Mouse (Mus musculus) G1E (cell line): ENCODE data around the gene Ywhaq.

Experiments
- CTCF ChIP-seq: IDR thresholded peaks from 2 replicates; pipeline ENCODE4 v1.5.1; 2012; ENCODE audit warnings: low read depth, low read length, inconsistent platforms, mixed read lengths
- GATA1 ChIP-seq: IDR thresholded peaks from 2 replicates; pipeline ENCODE4 v1.6.1; 2012; ENCODE audit warnings: borderline replicate concordance, low read length, inconsistent platforms, mixed read lengths
- POLR2AphosphoS5 ChIP-seq: IDR thresholded peaks from 2 replicates; pipeline ENCODE4 v1.6.1; 2012; ENCODE audit warnings: low read depth, low read length, inconsistent platforms; ENCODE audit not compliant: insufficient replicate concordance
- TAL1 ChIP-seq: conservative IDR thresholded peaks from 2 replicates; pipeline ENCODE4 v1.6.1; 2012; ENCODE audit warnings: low read depth, low read length, inconsistent platforms, mixed read lengths

GRCm38 (mm10) chr12:21431039-21431438 lies 13.6 kb upstream of the Ywhaq start:
- TF ChIP-seq CTCF: no peak
- no peak for TF ChIP-seq GATA1
- TF ChIP-seq TAL1: no peak
- no peak for TF ChIP-seq POLR2AphosphoS5
